Mouse (Mus musculus) liver, adult 2 months (tissue): Measurements from ENCODE around the gene Grin2d.

Experiments used
- CTCF ChIP-seq: fragments of 200-500 bp; IDR thresholded peaks from 2 replicates; pipeline ENCODE4 v1.5.1; 2011; ENCODE audit warnings: low read depth, low read length, control low read depth
- POLR2A ChIP-seq: fragments of 200-500 bp; IDR thresholded peaks from 2 replicates; pipeline ENCODE4 v1.6.1; 2011; ENCODE audit warnings: low read length, control low read depth; ENCODE audit not compliant: insufficient read depth; ENCODE audit errors: extremely low read depth

DNA sequence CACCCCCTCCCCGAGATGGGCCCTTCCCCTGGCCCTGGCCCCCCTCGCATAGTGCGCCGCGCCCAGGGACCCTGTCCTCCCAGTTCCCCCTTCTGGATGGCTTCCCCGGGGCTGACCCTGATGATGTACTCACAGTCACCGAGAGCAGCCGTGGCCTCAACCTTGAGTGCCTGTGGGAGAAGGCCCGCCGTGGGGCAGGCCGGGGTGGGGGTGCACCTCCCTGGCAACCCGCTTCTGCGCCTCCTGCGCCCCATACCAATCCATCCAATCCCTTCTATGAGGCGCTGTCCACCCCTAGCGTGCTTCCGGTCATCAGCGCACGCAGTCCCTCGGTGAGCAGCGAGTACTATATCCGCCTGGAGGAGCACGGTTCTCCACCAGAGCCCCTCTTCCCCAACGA is 84.9 kb downstream of the Grin2d start:
- TF ChIP-seq CTCF (no peak), POLR2A (no peak)
